Mouse (Mus musculus): ENCODE data around the gene Vps26c. TPM values are rescaled to one million over a fixed set of nuclear protein-coding genes. Genes with fewer than 3 reads are reported as not detected.

The Vps26c gene
- polyA plus RNA-seq, 1 experiment from 2014 or later: 66.0 TPM

Other genes with a start within 250 kb of the Vps26c start
- gene Hlcs, start 213.3 kb downstream of the Vps26c start, polyA plus RNA-seq (2015; fragmentation: Nextera tagmentation; extraction: Ambion mirVana): 9.0 and 9.8 TPM in 2 replicates
- 2.1 and 2.8 TPM in 2 replicates for gene Ripply3, start 198.4 kb downstream of the Vps26c start, polyA plus RNA-seq (2015; fragmentation: Nextera tagmentation; extraction: Ambion mirVana)
- gene Ttc3, start 156.2 kb downstream of the Vps26c start, polyA plus RNA-seq (2015; fragmentation: Nextera tagmentation; extraction: Ambion mirVana): 644 and 681 TPM in 2 replicates
- 120 and 126 TPM in 2 replicates for gene Pigp, start 155.0 kb downstream of the Vps26c start, polyA plus RNA-seq (2015; fragmentation: Nextera tagmentation; extraction: Ambion mirVana)
- 12.7 and 14.5 TPM in 2 replicates for gene Dyrk1a, start 43.2 kb upstream of the Vps26c start, polyA plus RNA-seq (2015; fragmentation: Nextera tagmentation; extraction: Ambion mirVana)

All from forebrain, embryonic 13.5 days (tissue).